Mouse (Mus musculus) embryonic facial prominence, embryonic 11.5 days (tissue): ENCODE data around the gene Lamp5. TPM values are rescaled to one million over a fixed set of nuclear protein-coding genes. Genes with fewer than 3 reads are reported as not detected.

ENCODE experiments used
- ATAC-seq: fragments of 200-750 bp; cut with Nextera tagmentation; replicated peaks from 2 replicates; pipeline ENCODE4 v1.8.0; 2017; ENCODE audit warnings: low read depth; ENCODE audit not compliant: insufficient number of reproducible peaks, low FRiP score, low TSS enrichment
- DNase-seq: peaks from one replicate; pipeline ENCODE4 v3.0.0-alpha.2; 2015; ENCODE audit warnings: low spot score
- H3K27ac ChIP-seq: fragments of 300-500 bp; sonication (generic); replicated peaks from 2 replicates; pipeline ENCODE4 v1.5.1; 2014; ENCODE audit warnings: mild to moderate bottlenecking, low read depth, low read length, control low read depth
- H3K27me3 ChIP-seq: fragments of 300-500 bp; sonication (generic); 2 replicates; pipeline ENCODE4 v1.6.1; 2014; ENCODE audit warnings: mild to moderate bottlenecking, low read length, moderate library complexity, mixed read lengths; ENCODE audit not compliant: control insufficient read depth, insufficient read depth
- H3K36me3 ChIP-seq: fragments of 300-500 bp; sonication (generic); replicated peaks from 2 replicates; pipeline ENCODE4 v1.6.1; 2014; ENCODE audit warnings: low read depth, mild to moderate bottlenecking, low read length, moderate library complexity, mixed read lengths; ENCODE audit not compliant: control insufficient read depth, insufficient read depth
- H3K4me1 ChIP-seq: fragments of 300-500 bp; sonication (generic); 2 replicates; pipeline ENCODE4 v1.6.1; 2014; ENCODE audit warnings: low read length, mixed read lengths; ENCODE audit not compliant: control insufficient read depth, insufficient read depth
- H3K4me2 ChIP-seq: fragments of 300-500 bp; sonication (generic); 2 replicates; pipeline ENCODE4 v1.6.1; 2014; ENCODE audit warnings: low read depth, mild to moderate bottlenecking, control low read depth, low read length, moderate library complexity
- H3K4me3 ChIP-seq: fragments of 300-500 bp; sonication (generic); 2 replicates; pipeline ENCODE4 v1.5.1; 2014; ENCODE audit warnings: low read depth, low read length, control low read depth
- H3K9ac ChIP-seq: fragments of 300-500 bp; sonication (generic); replicated peaks from 2 replicates; pipeline ENCODE4 v1.6.1; 2014; ENCODE audit warnings: mild to moderate bottlenecking, control low read depth, low read length
- H3K9me3 ChIP-seq: fragments of 300-500 bp; sonication (generic); replicated peaks from 2 replicates; pipeline ENCODE4 v1.6.1; 2016; ENCODE audit warnings: mild to moderate bottlenecking, low read length, inconsistent platforms, mixed read lengths; ENCODE audit not compliant: control insufficient read depth
- WGBS: fragments of 180-500 bp; shearing (Covaris S2); extraction: QIAGEN DNeasy Blood & Tissue Kit; methylation state at CpG from one replicate; pipeline ENCODE4 v1.1.7; 2014; 5-methylcytosine and 5-hydroxymethylcytosine counted together
- polyA plus RNA-seq: library from polyadenylated mRNA; unstranded; fragments of >200 nt; fragmentation: Nextera tagmentation; extraction: Ambion mirVana; gene quantifications from 2 replicates; pipeline ENCODE4 v1.2.1, GENCODE M21; 2014

Gene Lamp5
- polyA plus RNA-seq, 1 experiment from 2014 or later: 3.1 TPM

GRCm38 (mm10) chr2:136113374-136113773, 61.3 kb downstream of the Lamp5 start:
- Histone ChIP-seq H3K4me2 (no peak overlapping the region), H3K36me3 (no peaks in the 10 kb centered on the region), H3K9ac (no peak overlapping the region), H3K9me3 (no peaks in the 10 kb centered on the region), H3K27ac (no peak overlapping the region), H3K4me3 (no peak overlapping the region), H3K4me1 (no peaks in the 10 kb centered on the region), H3K27me3 (no peaks in the 10 kb centered on the region)
- DNase-seq (no peak), ATAC-seq (no peak)
- WGBS: 86% methylated on average over 6 of the region's 6 CpGs

DNA sequence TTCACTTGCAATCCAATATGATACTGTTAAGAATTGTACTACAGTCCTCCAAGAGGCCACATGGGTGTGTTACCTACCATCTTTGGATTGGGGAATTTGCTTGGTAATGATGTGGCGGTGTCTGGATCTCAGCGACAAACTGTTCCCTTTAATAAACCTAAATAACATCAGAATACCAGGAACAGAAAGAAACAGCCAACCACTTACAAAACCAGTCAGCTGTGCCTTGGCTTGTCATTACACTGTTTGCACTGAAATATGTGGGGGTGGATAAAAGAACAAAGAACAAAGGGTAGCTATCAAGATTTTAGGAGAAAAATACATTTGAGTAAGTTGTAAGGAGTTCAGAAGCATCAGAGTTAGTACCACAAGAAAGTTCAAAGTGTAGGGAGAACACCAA, 66.0 kb downstream of the Lamp5 start:
- Histone ChIP-seq H3K36me3 (no peaks in the 10 kb centered on the region), H3K9ac (no peak overlapping the region), H3K9me3 (no peaks in the 10 kb centered on the region), H3K4me3 (no peak overlapping the region), H3K27ac (no peak overlapping the region), H3K4me2 (no peak overlapping the region), H3K27me3 (no peaks in the 10 kb centered on the region), H3K4me1 (no peaks in the 10 kb centered on the region)
- ATAC-seq: no peak
- no peak for DNase-seq
- 91% methylated on average over 2 of the region's 2 CpGs for WGBS
